Mouse (Mus musculus) lung, adult 2 months (tissue): ENCODE data around the gene Ccdc88c. TPM values are rescaled to one million over a fixed set of nuclear protein-coding genes. Genes with fewer than 3 reads are reported as not detected.

ENCODE experiments used
- DNase-seq: peaks from one replicate; pipeline ENCODE4 v3.0.0; 2022
- H3K4me1 ChIP-seq: fragments of 200-500 bp; 2 replicates; pipeline ENCODE4 v1.6.1; 2011; ENCODE audit warnings: low read length; ENCODE audit not compliant: control insufficient read depth, insufficient read depth
- H3K4me3 ChIP-seq: fragments of 200-500 bp; replicated peaks from 2 replicates; pipeline ENCODE3; 2011; ENCODE audit warnings: low read depth, mild to moderate bottlenecking, control low read depth, low read length; ENCODE audit errors: extremely low read depth
- CTCF ChIP-seq: fragments of 200-500 bp; IDR thresholded peaks from 2 replicates; pipeline ENCODE4 v1.5.1; 2011; ENCODE audit warnings: mild to moderate bottlenecking, low read length, control low read depth; ENCODE audit not compliant: insufficient read depth
- POLR2A ChIP-seq: fragments of 200-500 bp; IDR thresholded peaks from 2 replicates; pipeline ENCODE4 v1.6.1; 2011; ENCODE audit warnings: low read depth, mild to moderate bottlenecking, control low read depth, low read length, borderline replicate concordance; ENCODE audit errors: extremely low read depth
- whole genome bisulfite sequencing: fragments of 180-500 bp; shearing (Covaris S2); methylation state at CpG from one replicate; pipeline ENCODE4 v1.1.7; 2018; 5-methylcytosine and 5-hydroxymethylcytosine counted together
- polyA plus RNA-seq: library from polyadenylated mRNA; depleted of rRNA; stranded (reverse); fragments of >200 nt; gene quantifications from 2 replicates; pipeline ENCODE4 v1.2.3, GENCODE M21; 2012

Ccdc88c gene
- polyA plus RNA-seq, 1 experiment = 19.7 TPM

GRCm38 (mm10) chr12:101005665-101006420 is 23.0 kb downstream of the Ccdc88c start:
- TF ChIP-seq POLR2A = no peak
- no peak for TF ChIP-seq CTCF
- H3K4me1 ChIP-seq = peaks cover 14% of the 10 kb centered on the region
- DNase-seq = no peak
- no peak overlapping the region for H3K4me3 ChIP-seq
- 82% methylated on average over 12 of the region's 12 CpGs for WGBS

- peaks cover 7% of the 10 kb centered on the region for H3K4me1 ChIP-seq
- TF ChIP-seq POLR2A (no peak), CTCF (no peak)
- 92% methylated on average over 5 of the region's 5 CpGs for WGBS
- no peak for DNase-seq
- H3K4me3 ChIP-seq = no peak overlapping the region
These were observed 23.9 kb downstream of the Ccdc88c start for GRCm38 (mm10) chr12:101004982-101005381.

DNA sequence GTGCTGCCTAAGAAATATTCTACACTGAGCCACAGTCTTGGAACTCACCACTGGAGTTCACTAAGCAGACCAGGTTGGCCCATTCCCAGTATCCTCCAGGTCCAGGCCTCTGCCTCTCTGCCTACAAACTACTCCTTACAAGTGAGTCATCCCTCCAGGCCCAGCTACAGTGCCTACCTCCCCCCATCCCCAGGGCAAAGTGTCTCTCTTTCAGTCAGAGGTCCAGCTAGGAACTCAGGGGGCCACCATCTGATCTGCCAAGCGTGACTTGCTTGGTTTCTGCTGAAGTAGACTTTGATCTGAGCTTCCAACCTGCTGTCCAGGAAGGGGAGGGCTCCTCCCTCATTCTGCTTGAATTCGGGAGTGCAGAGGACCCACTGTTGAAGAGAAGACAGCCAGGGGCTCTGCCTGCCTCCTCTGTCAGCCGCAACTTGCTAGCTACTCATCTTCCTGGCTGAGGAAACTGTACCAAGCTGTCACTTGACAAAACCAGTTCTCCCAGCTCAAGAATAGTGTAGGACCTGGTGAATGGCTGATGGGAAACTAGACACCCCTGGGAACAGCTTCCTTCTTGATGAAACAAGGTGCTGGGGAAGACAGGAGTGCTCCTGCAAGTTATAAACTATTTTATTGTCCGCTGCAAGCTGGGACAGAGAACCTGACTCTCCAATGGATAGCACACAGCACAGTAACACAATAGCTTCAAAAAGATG is 25.9 kb downstream of the Ccdc88c start:
- peaks cover 16% of the 10 kb centered on the region for H3K4me1 ChIP-seq
- no peak for DNase-seq
- 64% methylated on average over 4 of the region's 4 CpGs for WGBS
- H3K4me3 ChIP-seq = no peak overlapping the region
- no peak for TF ChIP-seq POLR2A
- TF ChIP-seq CTCF = no peak

DNA sequence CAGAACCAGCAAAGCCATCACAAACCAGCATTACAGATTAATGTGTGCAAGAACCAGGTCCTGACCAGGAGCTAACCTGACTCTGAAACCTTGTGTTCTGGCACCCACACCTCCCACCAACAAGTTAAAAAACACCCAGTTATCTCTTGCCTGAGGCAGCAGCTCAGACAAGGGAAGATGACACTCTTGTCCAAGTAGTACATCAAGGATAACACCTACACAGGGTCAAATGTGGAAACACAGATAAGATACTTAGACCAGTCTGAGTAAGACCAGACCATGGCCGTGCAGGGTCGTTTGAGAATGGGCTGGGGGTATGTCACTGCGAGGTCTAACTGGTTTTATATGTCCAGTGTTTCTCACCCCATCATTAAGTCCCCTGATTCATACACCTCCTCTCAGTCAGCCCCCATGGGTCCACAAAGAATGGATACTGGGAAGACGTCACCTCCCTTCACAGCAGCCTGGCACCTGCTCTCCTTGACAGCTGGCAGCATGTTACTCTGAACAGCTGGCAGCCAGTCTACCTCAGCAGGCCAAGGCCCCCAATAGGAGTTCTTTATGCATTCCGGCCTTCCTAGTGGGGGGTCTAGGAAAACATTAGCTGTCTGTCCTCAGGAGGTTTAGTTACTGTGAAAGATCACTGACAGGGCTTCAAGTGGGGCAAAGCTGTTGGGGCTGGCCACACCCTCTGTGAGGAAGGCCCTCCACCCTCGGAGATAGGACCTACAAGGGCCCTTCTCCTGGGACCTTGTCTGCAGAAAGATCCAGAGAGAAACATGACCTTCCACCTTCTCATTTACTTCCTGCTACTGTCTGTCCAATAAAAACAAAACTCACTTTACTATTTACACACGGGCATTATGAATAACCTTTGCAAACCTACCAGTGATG is 29.5 kb downstream of the Ccdc88c start:
- DNase-seq = no peak
- 58% methylated on average over 7 of the region's 7 CpGs for WGBS
- TF ChIP-seq POLR2A (no peak), CTCF (no peak)
- Histone ChIP-seq H3K4me3 (no peak overlapping the region), H3K4me1 (peaks cover 26% of the 10 kb centered on the region)

DNA sequence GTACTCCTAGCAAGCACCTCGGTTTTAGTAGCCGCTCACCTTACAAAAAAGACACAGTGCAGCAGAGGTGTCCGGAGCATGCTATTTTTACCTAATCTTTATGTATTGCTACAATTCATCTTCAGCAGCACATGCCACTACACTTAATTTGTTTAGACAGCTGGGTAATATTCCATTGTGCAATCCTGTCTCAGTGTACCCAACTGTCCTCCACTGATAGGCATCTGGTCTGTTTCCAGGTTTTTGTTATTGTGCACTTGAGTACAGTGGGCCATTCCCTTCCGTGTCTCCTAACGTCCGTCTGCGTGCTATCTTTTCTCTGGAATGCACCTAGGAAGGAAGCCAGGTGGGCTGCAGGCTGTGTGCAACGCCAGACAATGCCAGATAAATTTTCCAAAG is 30.3 kb downstream of the Ccdc88c start:
- 20% methylated on average over 8 of the region's 8 CpGs for WGBS
- Histone ChIP-seq H3K4me1 (peaks cover 26% of the 10 kb centered on the region), H3K4me3 (no peak overlapping the region)
- no peak for TF ChIP-seq CTCF
- TF ChIP-seq POLR2A = no peak
- no peak for DNase-seq

- WGBS = 35% methylated on average over 10 of the region's 10 CpGs
- H3K4me3 ChIP-seq = no peak overlapping the region
- H3K4me1 ChIP-seq = peaks cover 23% of the 10 kb centered on the region
- TF ChIP-seq POLR2A (no peak), CTCF (no peak)
- DNase-seq = no peak
These were observed 30.9 kb downstream of the Ccdc88c start for GRCm38 (mm10) chr12:100997830-100998563.

DNA sequence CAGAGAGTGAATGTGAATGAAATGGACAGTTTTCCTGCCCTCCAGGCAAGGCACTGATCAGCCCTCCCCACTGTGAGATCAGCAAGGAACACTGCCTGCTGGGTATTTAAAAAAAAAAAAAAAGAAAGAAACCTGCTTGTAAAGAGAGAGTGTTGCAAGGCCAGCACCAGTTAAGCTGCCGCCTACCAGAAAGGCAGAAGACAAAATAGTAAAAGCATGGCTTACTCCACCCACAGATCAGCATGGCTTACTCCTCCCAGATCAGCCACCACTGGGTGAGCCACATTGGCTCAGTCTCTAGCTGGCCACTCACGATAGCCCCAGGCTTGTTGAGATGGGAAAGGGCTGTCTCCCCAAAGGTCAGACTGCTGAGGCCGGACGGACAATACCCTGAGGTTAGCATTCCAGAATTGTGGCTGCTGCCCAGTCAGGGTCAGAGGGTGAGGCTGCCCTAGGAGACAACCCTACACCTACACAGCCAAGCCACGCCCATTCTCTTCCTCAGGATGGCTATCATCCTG is 32.4 kb downstream of the Ccdc88c start:
- no peak for DNase-seq
- Histone ChIP-seq H3K4me3 (no peak overlapping the region), H3K4me1 (peaks cover 20% of the 10 kb centered on the region)
- TF ChIP-seq CTCF = no peak
- TF ChIP-seq POLR2A = no peak
- 55% methylated on average over 5 of the region's 5 CpGs for WGBS

GRCm38 (mm10) chr12:100995607-100996377 is 33.1 kb downstream of the Ccdc88c start:
- Histone ChIP-seq H3K4me3 (no peak overlapping the region), H3K4me1 (peaks cover 20% of the 10 kb centered on the region)
- 76% methylated on average over 16 of the region's 16 CpGs for WGBS
- DNase-seq = no peak
- TF ChIP-seq POLR2A (no peak), CTCF (no peak)
